Mouse (Mus musculus): ENCODE measurements around the gene Fa2h. TPM values are rescaled to one million over a fixed set of nuclear protein-coding genes. Genes with fewer than 3 reads are reported as not detected.

Fa2h gene
- polyA plus RNA-seq, 1 experiment from 2014 or later, result 0.13 TPM

GRCm38 (mm10) chr8:111389581-111389980 is 4.0 kb downstream of the Fa2h start:
- H3K9me3 ChIP-seq, result no peaks in the 10 kb centered on the region
- peaks cover 12% of the 10 kb centered on the region for H3K4me1 ChIP-seq (replicated peaks)
- no peak overlapping the region for H3K9ac ChIP-seq
- H3K27me3 ChIP-seq, result peaks cover 56% of the 10 kb centered on the region
- WGBS, result 83% methylated on average over 4 of the region's 4 CpGs
- no peaks in the 10 kb centered on the region for H3K36me3 ChIP-seq
- ATAC-seq (ENCODE audit: low read depth), result no peak
- no peak overlapping the region for H3K4me3 ChIP-seq
- H3K4me2 ChIP-seq, result no peak overlapping the region
- no peak overlapping the region for H3K27ac ChIP-seq (replicated peaks)

GRCm38 (mm10) chr8:111385915-111386314 is 7.7 kb downstream of the Fa2h start:
- H3K9me3 ChIP-seq, result no peaks in the 10 kb centered on the region
- no peak overlapping the region for H3K4me2 ChIP-seq
- H3K4me3 ChIP-seq, result no peak overlapping the region
- no peak for ATAC-seq (ENCODE audit: low read depth)
- no peak overlapping the region for H3K9ac ChIP-seq
- 78% methylated on average over 9 of the region's 9 CpGs for WGBS
- no peak overlapping the region for H3K27ac ChIP-seq (replicated peaks)
- no peaks in the 10 kb centered on the region for H3K4me1 ChIP-seq (replicated peaks)
- no peaks in the 10 kb centered on the region for H3K36me3 ChIP-seq
- H3K27me3 ChIP-seq, result peaks cover 21% of the 10 kb centered on the region

- 31% methylated on average over 2 of the region's 2 CpGs for WGBS
- no peaks in the 10 kb centered on the region for H3K36me3 ChIP-seq
- H3K4me1 ChIP-seq (replicated peaks), result no peaks in the 10 kb centered on the region
- H3K9me3 ChIP-seq, result no peaks in the 10 kb centered on the region
- no peak for ATAC-seq (ENCODE audit: low read depth)
- no peak overlapping the region for H3K4me2 ChIP-seq
- peaks cover 16% of the 10 kb centered on the region for H3K27me3 ChIP-seq
- H3K9ac ChIP-seq, result no peak overlapping the region
- H3K4me3 ChIP-seq, result no peak overlapping the region
- H3K27ac ChIP-seq (replicated peaks), result no peak overlapping the region
Observed at GRCm38 (mm10) chr8:111384628-111385027, 9.0 kb downstream of the Fa2h start.

GRCm38 (mm10) chr8:111375192-111375591 is 18.4 kb downstream of the Fa2h start:
- Histone ChIP-seq H3K36me3 (no peaks in the 10 kb centered on the region), H3K27me3 (no peaks in the 10 kb centered on the region), H3K4me1 (replicated peaks) (no peaks in the 10 kb centered on the region), H3K4me3 (no peak overlapping the region), H3K9me3 (no peaks in the 10 kb centered on the region), H3K4me2 (no peak overlapping the region), H3K9ac (no peak overlapping the region), H3K27ac (replicated peaks) (no peak overlapping the region)
- WGBS, result 72% methylated on average over 6 of the region's 6 CpGs
- ATAC-seq (ENCODE audit: low read depth), result no peak

- H3K4me2 ChIP-seq, result no peak overlapping the region
- no peak overlapping the region for H3K27ac ChIP-seq (replicated peaks)
- no peak overlapping the region for H3K4me3 ChIP-seq
- H3K9me3 ChIP-seq, result no peaks in the 10 kb centered on the region
- no peaks in the 10 kb centered on the region for H3K36me3 ChIP-seq
- H3K4me1 ChIP-seq (replicated peaks), result no peaks in the 10 kb centered on the region
- no peak overlapping the region for H3K9ac ChIP-seq
- ATAC-seq (ENCODE audit: low read depth), result no peak
- 85% methylated on average over 9 of the region's 9 CpGs for WGBS
- H3K27me3 ChIP-seq, result no peaks in the 10 kb centered on the region
Observed at GRCm38 (mm10) chr8:111369711-111370110, 23.9 kb downstream of the Fa2h start.

- Histone ChIP-seq H3K36me3 (no peaks in the 10 kb centered on the region), H3K4me2 (no peak overlapping the region), H3K27me3 (0 out of 2 replicates have a peak, but pooled peaks cover 3% of the 10 kb centered on the region), H3K4me1 (replicated peaks) (no peaks in the 10 kb centered on the region), H3K4me3 (no peak overlapping the region), H3K9ac (no peak overlapping the region), H3K27ac (replicated peaks) (no peak overlapping the region; the same call in 1 of the 2 replicates), H3K9me3 (no peaks in the 10 kb centered on the region)
- ATAC-seq (ENCODE audit: low read depth), result no peak
- 82% methylated on average over 8 of the region's 8 CpGs for WGBS
Observed at GRCm38 (mm10) chr8:111367350-111367749, 26.3 kb downstream of the Fa2h start.

GRCm38 (mm10) chr8:111366610-111367234 is 26.9 kb downstream of the Fa2h start:
- H3K4me1 ChIP-seq (replicated peaks), result no peaks in the 10 kb centered on the region
- 0 out of 2 replicates have a peak, but pooled peaks cover 3% of the 10 kb centered on the region for H3K27me3 ChIP-seq
- 0 out of 2 replicates have a peak overlapping the region, but pooled peaks have one; percentile 17 for H3K9ac ChIP-seq
- no peak overlapping the region; the same call in 1 of the 2 replicates for H3K27ac ChIP-seq (replicated peaks)
- WGBS, result 44% methylated on average over 14 of the region's 14 CpGs
- no peak overlapping the region for H3K4me3 ChIP-seq
- no peaks in the 10 kb centered on the region for H3K36me3 ChIP-seq
- H3K4me2 ChIP-seq, result no peak overlapping the region
- no peaks in the 10 kb centered on the region for H3K9me3 ChIP-seq
- ATAC-seq (ENCODE audit: low read depth), result no peak

GRCm38 (mm10) chr8:111363489-111363888 is 30.1 kb downstream of the Fa2h start:
- no peak overlapping the region for H3K4me2 ChIP-seq
- whole genome bisulfite sequencing, result 82% methylated on average over 8 of the region's 8 CpGs
- H3K36me3 ChIP-seq, result no peaks in the 10 kb centered on the region
- H3K4me3 ChIP-seq, result no peak overlapping the region
- H3K27me3 ChIP-seq, result 0 out of 2 replicates have a peak, but pooled peaks cover 3% of the 10 kb centered on the region
- no peak overlapping the region for H3K9ac ChIP-seq
- H3K4me1 ChIP-seq (replicated peaks), result 0 out of 2 replicates have a peak, but pooled peaks cover 4% of the 10 kb centered on the region
- H3K27ac ChIP-seq (replicated peaks), result no peak overlapping the region
- no peak for ATAC-seq (ENCODE audit: low read depth)
- no peaks in the 10 kb centered on the region for H3K9me3 ChIP-seq

- no peak overlapping the region for H3K4me3 ChIP-seq
- 0 out of 2 replicates have a peak, but pooled peaks cover 3% of the 10 kb centered on the region for H3K27me3 ChIP-seq
- H3K36me3 ChIP-seq, result no peaks in the 10 kb centered on the region
- no peak overlapping the region for H3K4me2 ChIP-seq
- H3K4me1 ChIP-seq (replicated peaks), result 0 out of 2 replicates have a peak, but pooled peaks cover 4% of the 10 kb centered on the region
- H3K27ac ChIP-seq (replicated peaks), result no peak overlapping the region
- H3K9ac ChIP-seq, result no peak overlapping the region
- no peak for ATAC-seq (ENCODE audit: low read depth)
- no peaks in the 10 kb centered on the region for H3K9me3 ChIP-seq
- 58% methylated on average over 7 of the region's 7 CpGs for WGBS
Observed at GRCm38 (mm10) chr8:111360579-111361209, 32.9 kb downstream of the Fa2h start.

GRCm38 (mm10) chr8:111359936-111360335 is 33.7 kb downstream of the Fa2h start:
- Histone ChIP-seq H3K27ac (replicated peaks) (no peak overlapping the region), H3K9ac (no peak overlapping the region), H3K36me3 (no peaks in the 10 kb centered on the region), H3K27me3 (0 out of 2 replicates have a peak, but pooled peaks cover 3% of the 10 kb centered on the region), H3K9me3 (no peaks in the 10 kb centered on the region), H3K4me2 (no peak overlapping the region), H3K4me1 (replicated peaks) (0 out of 2 replicates have a peak, but pooled peaks cover 4% of the 10 kb centered on the region), H3K4me3 (no peak overlapping the region)
- no peak for ATAC-seq (ENCODE audit: low read depth)
- WGBS, result 72% methylated on average over 5 of the region's 5 CpGs

GRCm38 (mm10) chr8:111358905-111359304 is 34.7 kb downstream of the Fa2h start:
- no peak overlapping the region for H3K27ac ChIP-seq (replicated peaks)
- 0 out of 2 replicates have a peak, but pooled peaks cover 3% of the 10 kb centered on the region for H3K27me3 ChIP-seq
- ATAC-seq (ENCODE audit: low read depth), result no peak
- H3K4me2 ChIP-seq, result no peak overlapping the region
- no peaks in the 10 kb centered on the region for H3K36me3 ChIP-seq
- no peak overlapping the region for H3K9ac ChIP-seq
- WGBS, result 62% methylated on average over 1 of the region's 1 CpGs
- H3K4me3 ChIP-seq, result no peak overlapping the region
- H3K4me1 ChIP-seq (replicated peaks), result 0 out of 2 replicates have a peak, but pooled peaks cover 4% of the 10 kb centered on the region
- no peaks in the 10 kb centered on the region for H3K9me3 ChIP-seq

- Histone ChIP-seq H3K36me3 (no peaks in the 10 kb centered on the region), H3K27me3 (no peaks in the 10 kb centered on the region), H3K9ac (no peak overlapping the region), H3K27ac (replicated peaks) (no peak overlapping the region), H3K4me1 (replicated peaks) (0 out of 2 replicates have a peak, but pooled peaks cover 4% of the 10 kb centered on the region), H3K4me2 (no peak overlapping the region), H3K4me3 (no peak overlapping the region), H3K9me3 (no peaks in the 10 kb centered on the region)
- ATAC-seq (ENCODE audit: low read depth), result no peak
- 85% methylated on average over 4 of the region's 4 CpGs for WGBS
Observed at GRCm38 (mm10) chr8:111357433-111357832, 36.2 kb downstream of the Fa2h start.

All from neural tube, embryonic 13.5 days (tissue).